Mouse (Mus musculus) C2C12 (cell line): ENCODE measurements around the gene Nxpe4.

Source experiments
- CTCF ChIP-seq: IDR thresholded peaks from one replicate; pipeline ENCODE4 v1.5.1; 2011; ENCODE audit not compliant: control insufficient read depth, insufficient read depth, insufficient read length
- FOSL1 ChIP-seq: IDR thresholded peaks from one replicate; pipeline ENCODE4 v1.8.0; 2011; ENCODE audit warnings: mild to moderate bottlenecking, low read length; ENCODE audit not compliant: poor library complexity, insufficient read depth, severe bottlenecking
- MAX ChIP-seq: IDR thresholded peaks from one replicate; pipeline ENCODE4 v1.6.1; 2011; ENCODE audit warnings: mild to moderate bottlenecking, control low read depth
- USF1 ChIP-seq: IDR thresholded peaks from one replicate; pipeline ENCODE4 v1.6.1; 2011; ENCODE audit warnings: low read depth, mild to moderate bottlenecking, control low read depth, moderate library complexity

DNA sequence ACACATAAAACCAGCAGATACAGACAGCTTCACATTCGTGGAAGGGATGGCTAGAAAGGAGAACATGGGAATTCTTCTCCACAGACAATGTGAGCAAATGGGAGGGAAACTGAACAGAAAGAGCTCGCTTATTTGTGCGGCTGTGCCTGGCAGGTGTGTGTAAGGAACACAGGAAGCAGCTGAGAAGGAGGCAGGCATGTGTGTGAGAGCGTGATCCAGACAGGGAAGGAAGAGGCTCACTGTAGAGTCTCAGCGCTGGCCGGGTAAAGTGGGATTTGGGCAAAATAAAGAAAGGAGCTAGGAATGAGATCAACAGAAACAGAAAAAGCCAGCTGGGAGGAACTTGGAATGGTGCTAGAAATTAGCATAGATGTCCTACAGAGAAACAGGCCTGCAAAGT lies 74.6 kb downstream of the Nxpe4 start:
- TF ChIP-seq CTCF = no peak
- TF ChIP-seq USF1 = no peak
- TF ChIP-seq MAX = no peak
- no peak for TF ChIP-seq FOSL1
